Mouse (Mus musculus): Measurements from ENCODE around the gene Foxs1.

The Foxs1 gene

DNA sequence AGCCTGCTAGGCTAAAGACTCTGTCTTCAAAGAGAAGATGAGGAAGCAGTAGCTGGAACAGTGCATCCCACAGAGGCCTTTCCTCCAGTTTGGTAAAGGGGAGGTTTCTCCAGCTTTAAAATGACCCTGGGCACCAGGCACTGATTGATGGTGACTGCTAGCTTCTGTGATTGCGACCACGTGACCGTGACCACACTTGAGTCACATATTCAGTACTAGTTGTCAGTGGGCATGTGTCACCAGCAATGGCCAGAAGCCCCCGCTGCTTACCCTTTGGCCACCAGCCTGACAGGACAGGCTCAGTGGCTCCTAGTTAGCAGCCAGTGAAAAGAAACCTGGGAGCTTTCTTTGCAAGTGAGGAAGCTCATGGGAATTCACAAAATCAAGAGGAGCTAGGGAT, 29.4 kb downstream of the Foxs1 start:
- no peak for DNase-seq (ENCODE audit: low spot score in 2 of 2)

DNA sequence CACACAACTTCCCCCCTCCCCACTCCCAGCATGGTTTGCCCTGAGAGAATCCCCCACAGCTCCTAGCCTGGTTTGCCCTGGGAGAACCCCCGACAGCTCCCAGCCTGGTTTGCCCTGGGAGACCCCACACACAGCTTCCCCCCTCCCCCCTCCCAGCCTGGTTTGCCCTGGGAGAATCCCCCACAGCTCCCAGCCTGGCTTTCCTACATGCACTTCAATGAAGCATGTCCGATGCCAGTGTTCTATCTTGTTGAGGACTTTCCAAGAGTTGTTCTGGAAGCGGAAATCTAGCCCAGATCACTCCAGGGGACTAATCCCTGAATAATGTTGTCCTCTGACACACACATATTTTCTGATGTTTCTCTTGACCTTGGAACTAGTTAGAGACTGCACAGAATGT, 30.4 kb downstream of the Foxs1 start:
- DNase-seq (ENCODE audit: low spot score in 2 of 2): no peak

DNA sequence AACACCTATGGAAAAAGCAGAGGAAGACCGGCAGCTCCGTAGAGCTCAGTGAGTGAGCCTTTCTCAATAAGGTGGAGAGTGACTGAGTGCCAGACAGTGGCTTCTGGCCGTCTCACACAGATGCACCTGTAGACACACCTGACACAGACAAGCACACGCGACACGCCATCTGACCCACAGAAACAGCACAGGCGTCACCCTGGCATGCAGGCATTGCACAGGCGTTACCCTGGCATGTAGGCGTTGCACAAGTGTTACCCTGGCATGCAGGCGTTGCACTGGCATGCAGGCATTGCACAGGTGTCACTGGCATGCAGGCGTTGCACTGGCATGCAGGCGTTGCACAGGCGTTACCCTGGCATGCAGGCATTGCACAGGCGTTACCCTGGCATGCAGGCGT, 31.7 kb downstream of the Foxs1 start:
- DNase-seq (ENCODE audit: low spot score in 2 of 2): no peak

DNA sequence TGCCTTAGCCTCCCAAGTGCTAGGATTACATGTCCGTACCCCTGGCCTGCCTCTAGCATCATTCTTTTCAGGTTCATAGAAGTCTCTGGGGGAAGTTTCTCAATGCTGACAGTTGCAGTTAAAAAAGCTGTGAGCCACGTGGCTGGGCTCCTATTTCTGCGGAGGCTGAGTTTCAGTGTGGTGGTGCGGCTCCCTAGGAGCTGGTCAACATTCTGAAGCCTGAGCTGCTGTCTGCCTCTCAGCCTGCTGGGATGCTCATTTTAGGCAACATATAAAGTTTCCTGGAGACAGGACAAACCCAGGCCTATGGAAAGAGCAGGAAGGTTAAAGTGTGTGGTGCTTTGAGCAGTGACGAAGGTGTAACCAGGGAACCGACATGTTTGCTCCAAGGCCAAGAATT, 34.0 kb downstream of the Foxs1 start:
- no peak for DNase-seq (ENCODE audit: low spot score in 2 of 2)

DNA sequence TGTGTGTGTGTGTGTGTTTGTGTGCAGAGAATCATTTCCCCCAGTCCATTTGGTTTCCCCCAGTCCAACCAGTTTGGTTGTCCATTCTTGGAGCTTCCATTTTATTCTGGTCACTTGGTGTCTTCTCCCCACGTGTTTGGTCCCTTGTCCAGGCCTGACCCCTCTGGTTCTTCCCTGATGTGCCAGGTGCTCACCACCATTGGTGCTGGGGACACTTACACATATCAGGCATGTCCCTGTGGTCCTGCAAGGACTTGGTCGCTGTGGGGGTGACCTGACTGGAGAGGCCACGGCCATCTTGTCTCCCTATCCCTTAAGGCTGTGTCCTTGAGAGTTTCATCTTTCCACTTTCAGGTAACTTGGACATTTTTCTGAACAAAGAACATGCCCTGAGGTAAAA, 36.1 kb downstream of the Foxs1 start:
- no peak for DNase-seq (ENCODE audit: low spot score in 2 of 2)

DNA sequence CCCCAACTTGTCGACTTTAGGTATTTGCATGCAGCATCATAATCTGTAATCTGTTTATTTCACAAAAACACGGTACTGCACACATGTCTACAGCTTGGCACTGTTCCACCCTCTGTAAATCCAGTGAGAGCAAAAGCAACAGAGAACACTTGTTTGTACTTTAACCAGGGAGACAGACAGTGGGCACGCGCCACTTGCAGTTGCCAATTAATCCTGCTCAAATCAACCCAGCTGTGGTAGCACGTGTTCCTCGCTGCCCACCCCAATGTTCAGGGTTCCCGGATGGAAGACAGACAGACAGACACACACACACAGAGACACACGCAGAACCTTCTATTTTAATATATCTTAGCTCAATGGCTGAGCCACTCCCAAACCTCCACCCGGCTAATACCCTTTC, 37.2 kb downstream of the Foxs1 start:
- no peak for DNase-seq (ENCODE audit: low spot score in 2 of 2)

DNA sequence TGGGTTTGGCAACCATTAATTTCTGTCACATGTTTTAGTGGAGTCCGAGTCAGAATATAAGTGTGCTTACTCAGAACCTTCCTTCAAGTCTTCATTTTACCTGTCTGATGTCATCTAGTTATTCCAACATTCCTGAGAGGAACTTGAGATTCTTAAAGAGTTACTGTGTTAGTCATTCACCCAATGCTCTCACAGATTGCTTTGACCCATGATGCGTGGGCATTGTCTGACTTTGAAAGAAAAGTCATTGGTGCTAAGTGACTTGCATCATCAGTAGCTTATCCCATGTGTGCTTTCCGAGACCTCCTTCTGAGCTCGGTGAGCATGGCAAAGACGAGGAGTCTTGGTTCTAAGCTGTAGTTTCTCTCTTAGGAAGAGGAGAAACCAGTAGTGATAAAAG, 44.2 kb downstream of the Foxs1 start:
- no peak for DNase-seq (ENCODE audit: low spot score in 2 of 2)

DNA sequence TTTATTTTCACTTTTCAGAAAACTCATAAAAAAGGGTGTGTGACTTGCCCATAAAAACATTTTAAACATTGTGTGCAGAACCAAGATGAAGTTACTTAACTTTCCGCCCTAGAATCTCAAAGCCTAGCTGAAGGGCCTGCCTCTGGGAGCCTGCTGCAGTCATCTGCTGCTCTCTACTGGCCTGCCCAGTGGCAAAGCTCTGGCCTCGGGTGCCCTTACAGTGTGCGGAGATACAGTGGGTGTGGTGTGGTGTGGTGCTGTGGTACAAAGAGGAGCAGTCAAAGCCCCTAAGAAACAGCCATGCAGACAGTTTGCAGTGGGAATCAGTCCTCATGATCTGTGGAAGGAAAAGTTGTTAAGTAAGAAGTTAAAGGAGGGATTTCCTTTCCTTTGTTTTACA, 45.8 kb downstream of the Foxs1 start:
- no peak for DNase-seq (ENCODE audit: low spot score in 2 of 2)

DNA sequence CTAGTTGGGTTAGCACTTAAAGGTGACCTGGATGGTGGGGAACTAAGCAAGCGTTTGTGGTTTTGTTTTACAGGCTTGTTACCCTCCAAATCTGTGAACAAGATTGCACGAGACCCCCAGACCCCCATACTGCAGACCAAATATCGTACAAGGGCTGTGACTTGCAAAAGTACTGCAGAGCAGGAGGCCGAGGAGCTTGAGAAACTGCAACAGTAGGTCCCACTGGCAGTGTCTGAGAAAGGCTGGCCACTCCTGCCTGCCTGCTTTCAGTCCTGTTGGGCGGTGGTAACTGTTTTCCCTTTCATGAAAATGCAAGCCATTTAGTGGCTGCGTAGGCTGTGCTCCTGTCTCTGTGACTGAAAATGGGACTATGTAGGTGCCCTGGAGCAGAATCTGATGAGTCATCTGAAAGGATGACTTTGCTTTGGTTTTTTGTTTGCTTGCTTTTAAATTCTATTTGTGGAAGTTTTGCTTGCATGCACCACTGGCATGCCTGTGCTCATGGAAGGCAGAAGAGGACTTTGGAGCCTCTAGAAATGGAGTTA, 48.8 kb downstream of the Foxs1 start:
- no peak for DNase-seq (ENCODE audit: low spot score in 2 of 2)

Data from spleen, postnatal 14 days (tissue).